Mouse (Mus musculus) cortical plate, adult 2 months (tissue): ENCODE data around the gene Fdx1.

Source experiments
- CTCF ChIP-seq: fragments of 200-500 bp; IDR thresholded peaks from 2 replicates; pipeline ENCODE4 v1.5.1; 2011; ENCODE audit warnings: mild to moderate bottlenecking, control low read depth, low read length; ENCODE audit not compliant: insufficient read depth; ENCODE audit errors: extremely low read depth
- POLR2A ChIP-seq: fragments of 200-500 bp; IDR thresholded peaks from 2 replicates; pipeline ENCODE4 v1.6.1; 2011; ENCODE audit warnings: mild to moderate bottlenecking, low read length, control low read depth; ENCODE audit not compliant: insufficient read depth; ENCODE audit errors: extremely low read depth

- no peak for TF ChIP-seq CTCF
- TF ChIP-seq POLR2A = no peak
These were observed 3.0 kb downstream of the Fdx1 start for GRCm38 (mm10) chr9:51960331-51960730.
